Mouse (Mus musculus) frontal cortex, postnatal 14 days (tissue): ENCODE data around the gene Psmc3ip.

Source experiments
- DNase-seq, 2 experiments: peaks; one replicate each; pipeline ENCODE4 v3.0.0; 2022; ENCODE audit warnings: low spot score in 2 of 2

Psmc3ip gene

GRCm38 (mm10) chr11:101052751-101053473 is 42.3 kb downstream of the Psmc3ip start:
- DNase-seq: no peak

GRCm38 (mm10) chr11:101051617-101052016 is 43.6 kb downstream of the Psmc3ip start:
- DNase-seq: no peak

- DNase-seq: no peak
Measured at GRCm38 (mm10) chr11:101051051-101051493, 44.2 kb downstream of the Psmc3ip start.

GRCm38 (mm10) chr11:101050359-101050758 is 44.9 kb downstream of the Psmc3ip start:
- DNase-seq: no peak

GRCm38 (mm10) chr11:101047502-101047901 is 47.7 kb downstream of the Psmc3ip start:
- no peak for DNase-seq

DNA sequence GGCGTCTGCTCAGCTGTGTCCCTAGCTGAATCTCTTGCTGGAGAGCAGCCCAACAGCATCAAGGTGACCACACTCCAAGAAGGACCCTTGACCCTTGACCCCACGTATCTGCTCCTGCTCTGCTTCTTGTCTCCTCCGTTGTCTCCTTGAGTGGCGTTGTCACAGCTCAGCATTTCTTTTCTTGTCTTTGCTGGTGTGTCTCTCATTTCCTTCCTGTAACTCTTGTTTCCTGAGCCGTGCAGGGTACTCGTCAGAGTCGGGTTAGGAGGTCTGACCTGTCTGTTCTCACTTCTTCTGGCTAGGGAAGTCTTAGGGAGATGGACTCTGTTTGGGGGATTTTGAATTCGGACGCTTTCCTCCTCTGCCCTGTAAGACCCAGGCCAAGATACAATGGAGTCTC is 48.8 kb downstream of the Psmc3ip start:
- no peak for DNase-seq

- no peak for DNase-seq
Measured at GRCm38 (mm10) chr11:101045826-101046225, 49.4 kb downstream of the Psmc3ip start.
